Mouse (Mus musculus): ENCODE measurements around the gene Tanc2.

Tanc2 gene

GRCm38 (mm10) chr11:105648026-105648425 is 58.2 kb downstream of the Tanc2 start:
- DNase-seq (ENCODE audit: low read depth, low spot score): no peak

- no peak for DNase-seq (ENCODE audit: low read depth, low spot score)
Observed at GRCm38 (mm10) chr11:105654616-105655015, 64.8 kb downstream of the Tanc2 start.

DNA sequence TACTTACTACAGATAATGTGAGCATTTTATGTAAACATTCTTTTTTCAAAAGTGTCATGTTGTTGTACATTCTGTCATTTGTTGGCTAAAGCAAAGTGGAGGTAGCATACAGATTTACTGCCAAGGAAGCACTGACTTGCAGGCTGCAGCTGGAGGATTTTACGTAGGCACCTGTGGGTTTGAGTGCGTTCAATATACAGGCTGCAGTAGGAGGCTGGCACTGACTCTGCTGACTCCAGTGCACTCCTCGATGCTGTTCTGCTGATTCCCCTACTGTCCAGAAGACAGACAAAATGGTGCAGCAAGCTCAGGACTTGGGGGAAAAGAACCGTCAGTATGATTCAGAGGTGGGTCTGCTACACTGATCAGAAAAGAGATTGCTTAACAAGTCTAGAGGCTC is 65.5 kb downstream of the Tanc2 start:
- no peak for DNase-seq (ENCODE audit: low read depth, low spot score)

- no peak for DNase-seq (ENCODE audit: low read depth, low spot score)
Observed at GRCm38 (mm10) chr11:105667879-105668278, 78.1 kb downstream of the Tanc2 start.

- no peak for DNase-seq (ENCODE audit: low read depth, low spot score)
Observed at GRCm38 (mm10) chr11:105678996-105679395, 89.2 kb downstream of the Tanc2 start.

- peak; percentile 32 for DNase-seq (ENCODE audit: low read depth, low spot score)
Observed at GRCm38 (mm10) chr11:105684747-105685146, 95.0 kb downstream of the Tanc2 start.

GRCm38 (mm10) chr11:105700528-105700927 is 110.7 kb downstream of the Tanc2 start:
- DNase-seq (ENCODE audit: low read depth, low spot score): no peak

DNA sequence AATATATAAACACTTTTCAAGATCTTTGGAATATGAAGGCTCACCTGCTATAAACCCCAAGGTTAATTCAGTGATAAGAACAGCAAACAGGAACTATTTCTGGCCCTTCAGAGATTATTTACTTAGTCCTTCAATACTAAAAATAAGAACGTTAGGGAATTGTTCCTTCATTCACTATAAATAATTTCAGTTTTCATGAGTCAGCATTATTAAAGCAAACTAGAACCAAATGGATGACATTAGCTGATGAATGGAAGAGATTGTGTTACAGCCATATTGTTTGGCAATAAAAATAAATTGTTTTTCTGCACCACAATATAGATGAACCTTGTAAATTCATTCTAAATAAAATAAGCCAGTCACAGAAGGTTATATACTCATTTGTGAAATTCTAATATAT is 129.9 kb downstream of the Tanc2 start:
- no peak for DNase-seq (ENCODE audit: low read depth, low spot score)

GRCm38 (mm10) chr11:105731541-105731940 is 141.8 kb downstream of the Tanc2 start:
- no peak for DNase-seq (ENCODE audit: low read depth, low spot score)

- DNase-seq (ENCODE audit: low read depth, low spot score): no peak
Observed at GRCm38 (mm10) chr11:105731989-105732531, 142.3 kb downstream of the Tanc2 start.

GRCm38 (mm10) chr11:105743171-105743570 is 153.4 kb downstream of the Tanc2 start:
- DNase-seq (ENCODE audit: low read depth, low spot score): peak; percentile 86

DNA sequence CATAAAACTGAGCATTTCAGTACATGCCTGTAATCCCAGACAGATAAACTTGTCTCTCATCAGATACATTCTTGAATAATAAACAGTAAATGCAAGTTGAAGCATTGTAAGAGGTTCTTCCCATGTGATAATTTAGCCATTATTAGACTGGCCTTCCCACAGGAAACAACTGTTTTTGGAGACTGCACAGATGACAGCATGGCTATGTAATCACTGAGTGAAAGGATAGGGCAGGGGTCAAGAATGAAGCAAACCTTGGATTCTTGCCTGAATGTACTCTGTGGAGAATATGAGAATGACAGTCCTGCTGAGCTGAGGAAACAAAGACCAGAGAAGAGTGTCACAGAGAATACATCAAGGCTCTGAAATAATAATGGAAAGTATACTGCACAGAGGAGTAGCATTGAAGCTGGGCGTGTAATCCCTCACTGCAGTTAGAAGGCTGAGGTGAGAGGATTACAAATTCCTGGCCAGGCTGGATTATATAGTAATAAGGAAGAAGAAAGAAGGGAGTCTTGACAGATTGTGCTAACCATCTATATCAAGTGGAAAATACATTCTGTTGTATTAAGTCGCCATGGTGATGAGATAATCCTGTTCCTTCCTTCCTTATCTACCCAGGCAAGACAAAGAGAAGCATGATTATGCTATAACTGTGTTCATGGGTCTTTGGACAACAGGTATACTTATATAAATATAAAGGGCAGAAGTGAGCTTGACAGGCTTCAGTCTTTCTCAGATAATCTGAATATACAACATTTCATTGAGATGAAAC is 159.7 kb downstream of the Tanc2 start:
- peak; percentile 85 for DNase-seq (ENCODE audit: low read depth, low spot score)

DNA sequence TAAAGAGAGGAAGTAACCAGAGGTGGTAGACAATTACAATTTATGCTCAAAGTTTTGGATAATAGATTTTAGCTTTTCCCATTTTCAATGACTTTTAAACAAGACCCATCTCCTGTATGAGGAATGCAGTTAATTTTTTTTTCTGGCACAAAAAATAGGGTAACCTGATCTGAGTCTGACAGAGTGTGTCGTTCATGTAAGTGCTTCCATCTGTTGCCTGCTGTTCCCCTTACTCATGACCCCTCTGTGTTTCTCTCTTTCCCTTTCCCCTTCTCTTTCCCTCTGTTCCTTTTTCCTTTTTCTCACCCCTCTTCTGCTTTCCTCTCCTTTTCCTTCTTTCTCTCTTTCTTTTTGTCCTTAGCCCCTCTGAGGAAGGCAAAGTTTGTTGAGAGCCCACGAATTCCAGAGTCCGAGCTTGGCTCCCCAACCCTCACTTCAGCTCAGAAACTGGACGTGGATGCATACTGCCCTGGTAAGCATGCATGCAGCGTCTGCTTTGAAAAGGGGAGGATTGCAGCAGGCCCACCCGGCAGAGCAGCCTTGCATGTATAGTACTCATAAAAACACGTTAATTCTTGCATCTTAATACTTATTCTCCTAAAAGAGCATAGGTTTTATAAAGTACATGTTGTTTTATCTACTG is 168.9 kb downstream of the Tanc2 start:
- DNase-seq (ENCODE audit: low read depth, low spot score): peak; percentile 61

DNA sequence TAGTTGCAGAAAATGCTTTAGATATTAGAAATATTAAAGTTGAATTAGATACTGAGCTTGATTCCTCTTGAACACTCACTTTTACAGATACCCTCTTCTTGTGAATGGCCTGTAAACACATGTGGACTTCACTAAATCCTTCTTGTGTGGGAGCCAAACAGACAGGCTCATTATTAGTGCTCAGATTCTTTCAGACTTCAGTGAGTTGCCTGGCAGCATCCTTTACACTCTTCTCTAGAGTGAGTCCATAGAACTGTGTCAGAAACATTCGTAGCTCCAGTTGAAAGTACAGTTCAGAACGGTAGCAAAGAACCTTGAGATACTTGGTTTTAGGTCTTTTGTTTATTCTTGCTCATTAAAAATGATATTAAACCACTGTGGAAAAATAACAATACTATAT is 169.6 kb downstream of the Tanc2 start:
- no peak for DNase-seq (ENCODE audit: low read depth, low spot score)

DNA sequence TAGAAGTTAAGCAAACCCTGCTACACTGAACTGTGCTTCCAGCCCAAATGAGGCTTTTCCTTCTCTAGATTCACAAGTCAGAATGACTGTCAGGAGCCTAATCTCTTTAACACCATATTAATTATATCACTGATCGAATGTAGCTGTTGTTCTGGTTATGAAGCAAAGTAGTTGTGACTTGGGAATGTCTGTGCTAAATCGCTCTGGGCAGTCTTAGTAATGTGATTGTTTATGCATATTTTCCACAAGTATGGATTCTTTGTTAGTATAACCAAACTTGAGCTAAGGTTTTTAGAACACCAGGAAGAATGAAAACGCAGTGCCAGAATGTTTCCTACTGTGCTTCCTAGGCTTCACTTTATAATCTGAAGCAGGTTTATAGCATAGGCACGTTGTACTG is 170.6 kb downstream of the Tanc2 start:
- DNase-seq (ENCODE audit: low read depth, low spot score): no peak

DNA sequence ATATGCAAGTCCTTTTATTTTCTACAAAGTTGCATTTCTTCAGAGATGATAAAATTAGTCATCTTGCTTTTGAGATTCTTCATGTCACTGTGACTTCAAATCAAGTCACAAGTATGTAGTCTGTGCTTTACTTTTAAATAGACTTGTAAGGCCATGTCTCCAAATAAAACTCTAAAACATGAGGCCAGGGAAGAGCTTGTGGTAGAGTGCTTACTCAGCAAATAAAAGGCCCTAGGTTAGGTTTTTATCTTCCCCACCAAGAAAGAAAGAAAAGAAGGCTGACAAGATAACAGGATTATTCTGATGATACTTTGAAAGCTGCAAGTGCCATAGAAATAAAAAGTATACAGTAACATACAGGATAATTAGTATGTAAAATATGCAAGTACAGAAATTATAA is 188.0 kb downstream of the Tanc2 start:
- no peak for DNase-seq (ENCODE audit: low read depth, low spot score)

DNA sequence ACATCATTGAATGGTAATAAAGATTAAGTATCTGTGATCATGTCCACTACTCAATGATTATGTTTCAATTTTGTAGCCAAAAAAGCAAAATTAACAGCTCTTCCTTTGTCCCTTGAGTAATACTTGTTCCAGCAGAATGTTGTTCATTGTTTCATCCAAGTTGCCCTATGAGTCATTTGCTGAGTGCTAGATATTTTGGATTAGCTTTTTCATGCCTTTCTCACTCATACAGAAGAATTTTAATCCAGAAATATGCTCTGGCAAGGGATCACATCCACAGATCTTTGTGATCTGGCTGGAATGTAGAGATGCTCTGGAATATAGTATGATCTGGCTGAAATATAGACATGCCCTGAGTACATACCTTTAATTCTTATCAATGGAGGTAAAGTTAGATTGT is 202.7 kb downstream of the Tanc2 start:
- DNase-seq (ENCODE audit: low read depth, low spot score): peak; percentile 45

DNA sequence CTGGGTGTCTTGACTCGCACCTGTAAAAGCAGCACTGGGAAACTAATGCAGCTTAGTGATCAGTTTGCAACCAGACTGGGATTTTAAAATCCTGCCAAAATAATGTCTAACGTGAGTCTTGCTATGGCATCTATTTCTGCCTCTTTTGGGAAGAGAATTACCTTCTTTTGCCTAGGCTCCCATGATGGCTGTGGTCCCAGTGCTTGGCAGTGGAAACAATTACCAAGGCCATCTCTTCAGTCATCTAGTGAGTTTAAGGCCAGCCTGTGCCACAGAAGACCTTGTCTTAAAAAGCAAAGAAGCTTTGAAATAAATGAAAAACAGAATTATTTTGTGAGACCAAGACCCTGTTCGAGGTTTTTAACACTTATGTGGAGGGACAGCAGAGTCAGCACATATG is 213.9 kb downstream of the Tanc2 start:
- DNase-seq (ENCODE audit: low read depth, low spot score): no peak

DNA sequence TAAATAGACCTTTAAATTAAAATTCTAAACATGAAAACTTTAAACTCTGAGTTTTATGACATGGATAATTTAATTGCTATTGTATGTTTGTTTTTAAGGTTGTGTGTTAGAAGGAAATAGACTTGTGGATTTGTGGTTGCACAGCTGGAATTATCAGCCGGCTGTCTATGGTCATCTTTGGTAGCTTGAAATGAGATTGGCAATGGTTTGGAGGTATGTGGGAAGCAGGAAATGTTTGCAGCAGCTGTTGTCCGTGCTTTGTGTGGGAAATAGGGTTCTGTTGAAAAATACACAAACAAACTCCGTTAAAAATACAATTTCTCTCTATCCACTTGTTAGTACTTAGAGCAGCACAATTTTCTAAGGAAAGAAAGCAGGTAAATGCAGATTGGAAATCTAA is 215.0 kb downstream of the Tanc2 start:
- DNase-seq (ENCODE audit: low read depth, low spot score): no peak

GRCm38 (mm10) chr11:105807103-105807502 is 217.3 kb downstream of the Tanc2 start:
- no peak for DNase-seq (ENCODE audit: low read depth, low spot score)

- DNase-seq (ENCODE audit: low read depth, low spot score): peak; percentile 95
Observed at GRCm38 (mm10) chr11:105823246-105823645, 233.5 kb downstream of the Tanc2 start.

DNA sequence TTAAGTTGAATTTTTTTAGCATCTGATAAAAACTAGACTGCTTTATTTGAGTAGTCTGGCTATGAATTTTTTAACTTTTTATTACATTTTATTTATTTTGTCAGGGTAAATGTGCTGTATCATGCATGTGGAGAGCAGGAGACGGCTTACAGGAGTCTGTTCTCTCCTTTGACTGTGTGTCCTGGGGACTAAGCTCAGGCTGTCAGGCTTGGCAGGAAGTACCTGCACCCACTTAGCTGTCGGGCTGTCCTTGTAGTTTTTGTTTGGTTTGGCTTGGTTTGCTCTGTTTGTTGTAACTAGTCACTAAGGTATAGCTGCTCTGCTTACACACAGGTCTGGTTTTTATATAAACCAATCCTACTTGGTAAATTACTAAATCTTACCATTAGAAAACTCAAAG is 234.0 kb downstream of the Tanc2 start:
- DNase-seq (ENCODE audit: low read depth, low spot score): peak; percentile 59

DNA sequence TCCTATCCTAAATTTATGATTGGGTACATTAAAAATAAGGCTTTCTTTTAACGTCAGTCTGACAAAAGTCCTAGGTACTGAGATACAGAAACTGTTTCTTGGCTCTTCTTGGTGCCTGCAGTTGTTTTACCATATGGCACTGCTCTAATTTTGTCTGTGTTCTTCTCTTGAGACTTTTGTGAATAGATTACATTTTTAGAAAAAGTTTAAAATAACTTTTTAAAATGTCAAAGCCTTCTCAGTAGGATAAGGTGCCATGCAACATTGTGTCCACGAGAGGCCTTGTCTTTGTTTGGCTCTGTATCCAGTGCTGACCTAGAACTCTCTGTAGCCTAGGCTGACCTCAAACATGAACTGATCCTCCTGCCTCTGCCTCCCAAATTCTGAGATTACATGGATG is 238.4 kb downstream of the Tanc2 start:
- DNase-seq (ENCODE audit: low read depth, low spot score): no peak
